ENCODE assay signal across 23 mouse cellular contexts in the genomic region with DNA sequence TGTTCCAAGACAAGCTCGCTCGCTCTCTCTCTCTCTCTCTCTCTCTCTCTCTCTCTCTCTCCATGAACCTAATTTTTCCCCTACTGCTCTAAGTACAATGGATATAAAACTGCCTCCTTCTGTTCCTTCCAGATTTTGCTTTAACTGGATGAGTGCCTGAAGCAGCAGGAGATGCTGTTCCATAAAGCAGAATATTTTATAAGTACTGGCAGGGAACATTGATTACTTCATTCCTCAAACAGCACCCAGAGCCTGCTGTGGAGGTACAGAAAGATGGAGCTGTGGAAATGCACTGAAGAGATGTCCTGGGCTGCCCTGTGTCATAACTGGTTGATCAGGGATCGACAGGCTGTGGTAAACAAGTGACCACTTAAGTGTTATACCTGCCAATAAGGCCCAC.
DNase-seq lines count a peak whose midpoint lies in the region; ATAC-seq and TF ChIP-seq lines count a peak whose summit lies in the region.
"Had no signal": no experiment of that assay in that cellular context is flagged by ENCODE, and none has a peak within 500 bp of the region (broad histone marks: within the 10 kb centered on the region; RNA-seq: fewer than 3 reads in every experiment).

No protein-coding gene starts in this region.

- intact Hi-C loops in heart, postnatal 25 days (cut with DNase I), result no loop called here

- no peak for TF ChIP-seq CTCF in forebrain, postnatal 0 days (IDR thresholded peaks at IDR 0.05; ENCODE audit: low read depth)

- peak; percentile 85 for ATAC-seq in forebrain, postnatal 0 days
- ATAC-seq in forebrain, embryonic 14.5 days, result no peak
- no peak for ATAC-seq in kidney, embryonic 15.5 days (replicated peaks; ENCODE audit: low FRiP score)
- ATAC-seq: hindbrain, embryonic 16.5 days; intestine, embryonic 15.5 days had no signal

- no peaks in the 10 kb centered on the region for H3K36me3 ChIP-seq in forebrain, postnatal 0 days (ENCODE audit: insufficient read depth)
- H3K36me3 ChIP-seq in forebrain, embryonic 14.5 days (ENCODE audit: control insufficient read depth, insufficient read depth, low read length), result no peaks in the 10 kb centered on the region
- no peaks in the 10 kb centered on the region for H3K36me3 ChIP-seq in kidney, embryonic 15.5 days
- H3K36me3 ChIP-seq: heart, embryonic 10.5 days; hindbrain, embryonic 10.5 days; intestine, embryonic 15.5 days; liver, embryonic 13.5 days had no signal

- no peak overlapping the region for H3K27ac ChIP-seq in forebrain, postnatal 0 days (ENCODE audit: low read depth, low read length)
- H3K27ac ChIP-seq in forebrain, embryonic 14.5 days (ENCODE audit: low read depth, low read length), result no peak overlapping the region
- no peak overlapping the region for H3K27ac ChIP-seq in kidney, embryonic 15.5 days
- H3K27ac ChIP-seq: heart, embryonic 10.5 days; hindbrain, embryonic 10.5 days; intestine, embryonic 15.5 days; liver, embryonic 13.5 days had no signal

- 87% methylated on average over 3 of the region's 3 CpGs for WGBS in forebrain, postnatal 0 days
- WGBS in forebrain, embryonic 14.5 days, result 94% methylated on average over 3 of the region's 3 CpGs
- WGBS in kidney, embryonic 15.5 days, result 94% methylated on average over 3 of the region's 3 CpGs

- DNase-seq in forebrain, postnatal 0 days, result peak; percentile 61
- no peak for DNase-seq in forebrain, embryonic 14.5 days (ENCODE audit: low spot score)
- peak; percentile 22 for DNase-seq in right cerebral cortex, adult 18-20 months
- DNase-seq in right cerebral cortex, postnatal 14 days, result no peak
- peak; percentile 35 to 68 for DNase-seq in layer of hippocampus, adult 18-20 months (ENCODE audit: low spot score in 2 of 2)
- DNase-seq in layer of hippocampus, postnatal 36 days, result peak; percentile 11 to 15
- DNase-seq in heart, postnatal 25 days (ENCODE audit: low spot score), result no peak
- DNase-seq: adrenal gland, postnatal 14 days; cerebellum, adult 11 months; cerebellum, postnatal 10 days; kidney, adult 9 months; kidney, postnatal 36 days; liver, embryonic 13.5 days; lung, adult 2 months; lung, postnatal 14 days; thymus, adult 18-20 months; thymus, postnatal 4 days had no signal

- H3K4me3 ChIP-seq in forebrain, postnatal 0 days (ENCODE audit: low read depth, low read length), result no peak overlapping the region
- H3K4me3 ChIP-seq in forebrain, embryonic 14.5 days (ENCODE audit: low read depth, low read length), result no peak overlapping the region
- H3K4me3 ChIP-seq in kidney, embryonic 15.5 days (replicated peaks), result no peak overlapping the region
- H3K4me3 ChIP-seq: heart, embryonic 10.5 days; hindbrain, embryonic 10.5 days; intestine, embryonic 15.5 days; liver, embryonic 13.5 days had no signal

- H3K4me1 ChIP-seq in forebrain, postnatal 0 days (ENCODE audit: insufficient read depth), result no peaks in the 10 kb centered on the region
- no peaks in the 10 kb centered on the region for H3K4me1 ChIP-seq in forebrain, embryonic 14.5 days (ENCODE audit: control insufficient read depth, insufficient read depth, low read length)
- H3K4me1 ChIP-seq in kidney, embryonic 15.5 days, result no peaks in the 10 kb centered on the region
- H3K4me1 ChIP-seq: heart, embryonic 10.5 days; intestine, embryonic 15.5 days; liver, embryonic 13.5 days had no signal

- H3K27me3 ChIP-seq in forebrain, postnatal 0 days (ENCODE audit: insufficient read depth, low read length), result no peaks in the 10 kb centered on the region
- H3K27me3 ChIP-seq in forebrain, embryonic 14.5 days (replicated peaks; ENCODE audit: control insufficient read depth, insufficient read depth, low read length), result no peaks in the 10 kb centered on the region
- no peaks in the 10 kb centered on the region for H3K27me3 ChIP-seq in kidney, embryonic 15.5 days
- H3K27me3 ChIP-seq: intestine, embryonic 15.5 days; liver, embryonic 13.5 days had no signal

- no peak overlapping the region for H3K4me2 ChIP-seq in forebrain, postnatal 0 days (ENCODE audit: low read depth)
- H3K4me2 ChIP-seq in forebrain, embryonic 14.5 days (ENCODE audit: low read length), result no peak overlapping the region
- H3K4me2 ChIP-seq in kidney, embryonic 15.5 days, result no peak overlapping the region
- H3K4me2 ChIP-seq: intestine, embryonic 15.5 days; liver, embryonic 13.5 days; midbrain, embryonic 11.5 days had no signal

- no peaks in the 10 kb centered on the region for H3K9me3 ChIP-seq in forebrain, postnatal 0 days (ENCODE audit: low read length)
- no peaks in the 10 kb centered on the region for H3K9me3 ChIP-seq in forebrain, embryonic 14.5 days (replicated peaks; ENCODE audit: control insufficient read depth, low read length)
- H3K9me3 ChIP-seq in kidney, embryonic 15.5 days (replicated peaks), result no peaks in the 10 kb centered on the region
- H3K9me3 ChIP-seq: heart, embryonic 10.5 days; hindbrain, embryonic 10.5 days; intestine, embryonic 15.5 days; liver, embryonic 13.5 days had no signal

- H3K9ac ChIP-seq in forebrain, postnatal 0 days, result no peak overlapping the region
- no peak overlapping the region for H3K9ac ChIP-seq in forebrain, embryonic 14.5 days (ENCODE audit: low read length)
- H3K9ac ChIP-seq in kidney, embryonic 15.5 days, result no peak overlapping the region
- H3K9ac ChIP-seq: intestine, embryonic 15.5 days; liver, embryonic 13.5 days had no signal

Comparison
In these comparisons a context has a peak if more than half of its experiments do, and no peak if none do; other contexts are left out.
1. DNase-seq: peak in forebrain, postnatal 0 days (single experiment), right cerebral cortex, adult 18-20 months (single experiment), layer of hippocampus, adult 18-20 months (2 of 2) and layer of hippocampus, postnatal 36 days (2 of 2); none in forebrain, embryonic 14.5 days (single experiment), right cerebral cortex, postnatal 14 days (single experiment) and heart, postnatal 25 days (single experiment).